Mouse (Mus musculus): ENCODE results near the gene Mthfd1l.

GRCm38 (mm10) chr10:3972237-3972636 lies 681 bp upstream of the Mthfd1l start:
- no peak for TF ChIP-seq CTCF (IDR thresholded peaks at IDR 0.05; ENCODE audit: low read depth)
- no peak for TF ChIP-seq EP300 (optimal IDR thresholded peaks at IDR 0.05)

Data from stomach, postnatal 0 days (tissue).